Mouse (Mus musculus): ENCODE data around the gene Olfr288. TPM values are rescaled to one million over a fixed set of nuclear protein-coding genes. Genes with fewer than 3 reads are reported as not detected.

The Olfr288 gene
- total RNA-seq, 1 experiment from 2014 or later = not detected

Other genes with a start within 250 kb of the Olfr288 start
- 43.9 and 68.2 TPM in 2 replicates for gene Tmem106c, start 231.3 kb downstream of the Olfr288 start, total RNA-seq (2021)
- not detected in 2 replicates for gene Col2a1, start 190.8 kb downstream of the Olfr288 start, total RNA-seq (2021)
- gene Pfkm, start 103.0 kb downstream of the Olfr288 start, total RNA-seq (2021) = 47.7 and 82.8 TPM in 2 replicates
- gene Senp1, start 101.8 kb downstream of the Olfr288 start, total RNA-seq (2021) = 19.8 and 20.8 TPM in 2 replicates
- gene Asb8, start 29.9 kb downstream of the Olfr288 start, total RNA-seq (2021) = 36.2 and 46.2 TPM in 2 replicates
- gene Ccdc184, start 28.4 kb downstream of the Olfr288 start, total RNA-seq (2021) = 0.55 and 0.71 TPM in 2 replicates
- not detected in 2 replicates for gene Gm44579, start 25.4 kb upstream of the Olfr288 start, total RNA-seq (2021)
- gene Olfr287, start 25.5 kb upstream of the Olfr288 start, total RNA-seq (2021) = not detected in 2 replicates
- gene Olfr286, start 38.9 kb upstream of the Olfr288 start, total RNA-seq (2021) = not detected in 2 replicates
- gene H1fnt, start 61.8 kb upstream of the Olfr288 start, total RNA-seq (2021) = not detected in 2 replicates
- 6.0 and 8.1 TPM in 2 replicates for gene Zfp641, start 100.6 kb upstream of the Olfr288 start, total RNA-seq (2021)
- not detected in 2 replicates for gene Olfr285, start 121.8 kb upstream of the Olfr288 start, total RNA-seq (2021)
- not detected in 2 replicates for gene Olfr284, start 145.4 kb upstream of the Olfr288 start, total RNA-seq (2021)
- not detected in 2 replicates for gene Olfr283, start 185.4 kb upstream of the Olfr288 start, total RNA-seq (2021)
- not detected in 2 replicates for gene Olfr282, start 235.7 kb upstream of the Olfr288 start, total RNA-seq (2021)